Mouse (Mus musculus) kidney, adult 18-20 months (tissue): ENCODE results near the gene Hist1h4k.

ENCODE experiments used
- DNase-seq: peaks from one replicate; pipeline ENCODE4 v3.0.0; 2021

Gene Hist1h4k

DNA sequence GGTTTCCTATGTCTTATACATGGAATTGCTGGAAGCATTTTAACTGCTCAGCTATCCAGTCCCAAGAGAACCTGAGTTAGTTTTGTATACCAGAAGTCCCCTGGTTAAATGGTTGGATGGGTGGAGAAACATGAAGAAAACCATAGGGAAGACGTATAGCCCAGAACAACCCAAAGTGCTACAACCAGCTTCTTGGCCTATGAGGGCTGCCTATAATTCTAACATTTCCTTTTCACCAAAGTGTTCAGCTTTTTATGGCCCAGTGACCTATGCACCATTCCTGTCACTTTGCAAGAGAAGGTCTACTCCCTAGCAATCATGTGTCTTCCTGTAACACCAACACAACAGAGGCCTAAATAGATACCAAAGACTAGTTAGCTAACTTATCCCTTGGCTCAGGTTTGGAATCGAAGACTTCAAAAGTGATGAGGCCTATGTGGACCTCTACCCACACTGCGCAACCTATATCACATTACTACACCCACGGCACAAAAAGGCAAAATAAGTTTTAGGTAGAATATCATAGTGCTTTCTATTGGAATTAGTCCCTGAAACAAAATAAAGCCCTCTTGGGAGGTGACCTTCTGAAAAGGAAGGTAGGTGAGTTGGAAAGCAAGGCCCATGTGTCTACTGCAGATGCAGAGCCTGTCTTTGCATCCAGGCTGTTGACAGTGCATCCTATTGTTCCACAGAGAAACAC is 31.8 kb downstream of the Hist1h4k start:
- DNase-seq, result no peak

- DNase-seq, result peak; percentile 46
Measured at GRCm38 (mm10) chr13:21717397-21718357, 32.6 kb downstream of the Hist1h4k start, which contains the start of gene Hist1h3h. TSS of gene Hist1h3h (plus strand) at chr13:21717659.

GRCm38 (mm10) chr13:21716540-21717391 is 33.5 kb downstream of the Hist1h4k start:
- peak; percentile 8 for DNase-seq

DNA sequence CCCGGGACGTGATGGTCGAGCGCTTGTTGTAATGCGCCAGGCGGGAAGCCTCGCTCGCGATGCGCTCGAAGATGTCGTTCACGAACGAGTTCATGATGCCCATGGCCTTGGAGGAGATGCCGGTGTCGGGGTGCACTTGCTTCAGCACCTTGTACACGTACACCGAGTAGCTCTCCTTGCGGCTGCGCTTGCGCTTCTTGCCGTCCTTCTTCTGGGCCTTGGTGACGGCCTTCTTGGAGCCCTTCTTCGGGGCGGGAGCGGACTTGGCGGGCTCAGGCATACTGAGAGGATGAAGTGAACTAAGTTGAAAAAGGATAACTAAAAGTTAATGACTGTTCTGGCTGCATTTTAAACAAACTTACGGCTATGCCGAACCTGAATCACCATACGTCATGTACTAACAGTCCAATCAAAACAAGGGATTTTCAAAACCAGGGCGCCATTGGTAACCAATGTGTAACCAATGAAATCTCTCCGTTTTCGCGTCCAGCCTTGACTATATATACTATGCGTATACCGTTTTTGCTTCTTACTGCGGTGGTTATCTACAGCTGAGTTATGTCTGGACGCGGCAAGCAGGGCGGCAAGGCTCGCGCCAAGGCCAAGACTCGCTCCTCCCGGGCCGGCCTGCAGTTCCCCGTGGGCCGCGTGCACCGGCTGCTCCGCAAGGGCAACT is 34.3 kb downstream of the Hist1h4k start, which contains the start of the genes Hist1h2bl and Hist1h2ai:
Hist1h2bl (minus strand) TSS at position 280 of the 676 bp plus-strand sequence.
Hist1h2ai (plus strand) TSS at position 559 of the 676 bp plus-strand sequence.
- DNase-seq, result peak; percentile 52

DNA sequence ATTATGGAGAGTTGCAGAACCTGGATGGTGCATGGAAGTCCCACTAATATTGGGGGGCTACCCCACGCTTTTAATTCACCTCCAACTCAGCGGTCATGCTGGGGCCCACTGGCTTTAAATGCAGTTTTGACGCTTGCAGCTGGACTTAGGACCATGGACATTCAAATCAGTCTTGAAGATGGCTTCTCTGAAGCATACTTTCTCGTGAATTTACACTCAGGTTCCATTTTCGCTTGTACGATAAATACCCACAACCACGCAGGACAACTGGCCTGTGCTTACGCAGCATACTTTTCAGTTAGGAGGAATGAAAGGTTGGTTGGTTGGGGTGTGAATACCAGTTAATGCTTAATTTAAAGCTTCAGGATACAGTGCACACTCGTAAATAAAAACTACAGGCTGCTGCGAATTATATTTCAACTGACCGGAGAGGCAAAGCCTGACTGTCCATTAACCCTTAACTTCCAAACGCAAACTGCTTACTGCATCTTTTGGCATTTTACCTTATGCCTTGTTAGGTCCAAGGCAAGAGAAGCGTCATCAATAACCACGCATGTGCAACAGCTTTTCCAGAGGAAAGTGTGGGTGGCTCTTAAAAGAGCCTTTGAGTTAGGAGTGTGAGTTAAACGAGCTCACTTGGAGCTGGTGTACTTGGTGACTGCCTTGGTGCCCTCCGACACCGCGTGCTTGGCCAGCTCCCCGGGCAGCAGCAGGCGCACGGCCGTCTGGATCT is 35.0 kb downstream of the Hist1h4k start:
- no peak for DNase-seq

DNA sequence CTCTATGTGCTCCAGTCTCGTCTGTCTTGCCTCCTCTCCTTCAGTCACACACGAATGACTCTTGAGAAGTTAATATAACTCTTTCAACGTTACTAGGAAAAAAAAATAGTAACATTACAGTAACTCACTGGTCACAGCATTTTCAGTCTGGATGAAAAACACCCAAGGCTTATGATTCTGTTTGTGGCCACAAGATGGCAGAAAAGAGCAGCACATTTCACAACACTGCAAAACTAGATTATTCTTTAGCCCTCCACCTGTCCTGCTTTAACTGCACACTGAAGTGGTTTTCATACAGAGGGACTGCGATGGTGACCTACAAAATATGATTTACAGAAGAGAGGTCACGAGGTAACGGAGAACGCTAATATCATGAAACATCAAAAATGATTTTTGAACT is 35.6 kb downstream of the Hist1h4k start:
- DNase-seq, result peak; percentile 65

- no peak for DNase-seq
Measured at GRCm38 (mm10) chr13:21711698-21712097, 38.6 kb downstream of the Hist1h4k start.

GRCm38 (mm10) chr13:21710821-21711525 is 39.3 kb downstream of the Hist1h4k start:
- DNase-seq, result peak; percentile 78

DNA sequence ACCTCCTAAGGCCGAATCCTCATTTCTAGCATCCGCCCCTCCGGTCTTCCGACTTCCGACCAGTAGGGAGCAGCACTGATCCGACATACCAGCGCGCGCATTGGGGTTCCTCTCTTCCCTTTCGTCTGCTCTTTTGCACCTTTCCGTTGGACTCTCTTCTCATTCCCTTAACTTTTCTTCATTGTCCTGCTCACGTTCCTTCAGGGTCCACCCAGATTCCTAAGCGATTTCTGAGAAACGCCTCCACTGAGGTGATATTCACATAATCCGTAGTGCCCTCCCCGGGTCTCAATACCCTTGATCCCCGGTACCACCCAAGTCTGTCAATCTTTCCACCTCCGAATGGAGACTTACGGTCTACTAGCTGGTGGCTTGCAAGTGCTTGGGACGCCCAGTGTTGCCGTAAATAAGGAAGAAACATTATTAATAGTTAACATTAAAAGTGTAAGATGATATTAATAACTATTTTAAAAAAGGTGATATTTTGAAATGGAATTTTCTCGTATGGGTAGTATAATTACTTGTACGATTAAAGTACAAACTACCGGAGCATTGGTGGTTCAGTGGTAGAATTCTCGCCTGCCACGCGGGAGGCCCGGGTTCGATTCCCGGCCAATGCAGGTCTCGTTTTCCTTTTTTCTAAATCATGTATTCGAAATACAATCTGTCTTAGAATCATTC is 40.1 kb downstream of the Hist1h4k start:
- DNase-seq, result peak; percentile 89

- DNase-seq, result no peak
Measured at GRCm38 (mm10) chr13:21706669-21707068, 43.6 kb downstream of the Hist1h4k start.
